Mouse (Mus musculus) macrophage (primary cell): Measurements from ENCODE around the gene Epha4. TPM values are rescaled to one million over a fixed set of nuclear protein-coding genes. Genes with fewer than 3 reads are reported as not detected.

ENCODE experiments used
- H3K27ac ChIP-seq: fragments of 350-480 bp; formaldehyde crosslinking; 2 replicates; pipeline ENCODE4 v1.9.0; 2021
- H3K36me3 ChIP-seq: fragments of 350-480 bp; formaldehyde crosslinking; 2 replicates; pipeline ENCODE4 v1.9.0; 2021; ENCODE audit errors: inconsistent target
- H3K4me3 ChIP-seq: fragments of 350-480 bp; formaldehyde crosslinking; 2 replicates; pipeline ENCODE4 v1.9.0; 2021; ENCODE audit errors: inconsistent target
- H3K79me2 ChIP-seq: fragments of 350-480 bp; formaldehyde crosslinking; 2 replicates; pipeline ENCODE4 v1.9.0; 2021; ENCODE audit errors: inconsistent target
- WGBS: methylation state at CpG from one replicate; pipeline ENCODE4 v1.1.7; 2026; ENCODE audit warnings: inconsistent platforms; ENCODE audit not compliant: missing documents; 5-methylcytosine and 5-hydroxymethylcytosine counted together
- polyA plus RNA-seq: library from polyadenylated mRNA; stranded (reverse); fragments of 250-400 nt; gene quantifications from 3 replicates; pipeline ENCODE4 v1.2.4, GENCODE M21; 2018; ENCODE audit warnings: inconsistent platforms

Gene Epha4
- polyA plus RNA-seq, 1 experiment from 2014 or later = not detected

DNA sequence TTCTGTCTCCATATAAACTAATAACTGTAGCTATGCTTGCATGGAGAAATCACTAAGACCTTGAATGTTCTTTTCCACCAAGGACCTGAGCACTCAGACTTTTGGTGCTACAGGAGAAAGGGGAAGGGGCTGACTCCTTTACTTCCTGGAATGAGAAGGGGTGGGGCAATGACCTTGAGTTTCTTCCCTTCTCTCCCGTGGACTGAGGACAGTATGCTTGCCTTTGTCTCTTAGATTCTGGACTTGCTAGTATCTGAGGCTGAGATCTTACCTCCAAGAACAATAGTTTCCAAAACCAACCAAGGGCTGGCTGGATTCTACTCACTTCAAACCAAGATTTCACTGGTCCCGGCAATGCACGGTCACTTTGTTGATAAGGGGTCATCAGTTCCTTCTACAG lies 3.8 kb upstream of the Epha4 start:
- H3K4me3 ChIP-seq = no peak overlapping the region
- H3K27ac ChIP-seq = no peak overlapping the region
- H3K79me2 ChIP-seq = no peaks in the 10 kb centered on the region
- 61% methylated on average over 3 of the region's 3 CpGs for WGBS
- H3K36me3 ChIP-seq = no peaks in the 10 kb centered on the region

DNA sequence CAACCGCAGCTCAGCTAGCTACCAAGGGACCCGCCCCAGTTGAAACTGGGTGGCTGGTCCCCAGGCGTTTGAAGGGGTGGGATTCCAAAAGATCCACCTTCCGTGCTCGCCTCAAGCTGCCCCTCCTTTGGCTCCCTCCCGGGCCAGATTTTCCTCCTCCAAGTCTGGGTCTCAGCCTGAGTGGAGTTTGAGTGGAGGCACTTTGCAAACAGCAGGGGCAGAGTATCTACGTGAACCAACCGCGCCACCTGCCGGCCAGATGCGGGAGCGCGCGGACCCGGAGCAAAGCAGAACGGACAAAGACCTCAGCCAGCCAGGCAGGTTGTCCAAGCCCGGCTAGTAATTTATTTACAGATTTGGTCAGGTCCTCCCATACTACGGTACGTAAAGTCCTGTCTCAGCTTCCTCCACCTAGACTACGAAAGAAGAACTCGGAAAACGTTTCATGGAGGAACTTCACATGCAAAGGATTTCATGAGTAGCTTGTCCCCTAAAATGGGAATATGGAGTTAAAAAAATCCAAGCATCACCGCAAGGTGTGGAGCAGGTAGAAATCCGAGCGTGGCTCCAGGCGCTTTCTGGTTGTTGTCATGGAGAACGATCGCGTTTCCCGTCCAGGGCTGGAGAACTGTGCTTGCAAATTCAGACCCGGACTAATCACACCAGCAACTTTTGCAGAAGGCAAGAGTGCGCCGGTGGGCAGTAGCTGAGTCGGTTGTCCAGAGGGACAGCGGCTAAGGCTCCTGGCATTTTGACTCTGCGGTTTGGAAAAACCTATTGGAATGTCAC lies 1.5 kb upstream of the Epha4 start:
- Histone ChIP-seq H3K79me2 (no peaks in the 10 kb centered on the region), H3K36me3 (no peaks in the 10 kb centered on the region), H3K4me3 (no peak overlapping the region), H3K27ac (no peak overlapping the region)
- WGBS = 2% methylated on average over 36 of the region's 36 CpGs

DNA sequence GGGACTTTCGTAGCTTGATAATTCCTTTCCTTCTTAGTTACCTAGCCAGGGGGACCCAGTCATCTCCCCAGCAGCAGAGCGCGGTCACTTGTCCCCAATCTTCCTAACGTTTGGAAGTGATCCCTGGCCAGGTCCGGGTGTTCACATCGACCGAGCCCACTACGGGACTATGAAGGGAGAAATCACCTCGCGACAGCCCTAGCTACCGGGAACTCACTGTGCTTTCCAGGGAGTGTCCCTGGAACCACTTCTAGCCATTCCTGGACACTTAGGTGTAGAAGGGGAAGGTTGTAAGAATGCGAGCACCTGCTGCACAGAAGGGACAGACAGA lies 728 bp upstream of the Epha4 start:
- no peaks in the 10 kb centered on the region for H3K36me3 ChIP-seq
- no peak overlapping the region for H3K27ac ChIP-seq
- under 1% methylated on average over 12 of the region's 12 CpGs for WGBS
- no peaks in the 10 kb centered on the region for H3K79me2 ChIP-seq
- no peak overlapping the region for H3K4me3 ChIP-seq

DNA sequence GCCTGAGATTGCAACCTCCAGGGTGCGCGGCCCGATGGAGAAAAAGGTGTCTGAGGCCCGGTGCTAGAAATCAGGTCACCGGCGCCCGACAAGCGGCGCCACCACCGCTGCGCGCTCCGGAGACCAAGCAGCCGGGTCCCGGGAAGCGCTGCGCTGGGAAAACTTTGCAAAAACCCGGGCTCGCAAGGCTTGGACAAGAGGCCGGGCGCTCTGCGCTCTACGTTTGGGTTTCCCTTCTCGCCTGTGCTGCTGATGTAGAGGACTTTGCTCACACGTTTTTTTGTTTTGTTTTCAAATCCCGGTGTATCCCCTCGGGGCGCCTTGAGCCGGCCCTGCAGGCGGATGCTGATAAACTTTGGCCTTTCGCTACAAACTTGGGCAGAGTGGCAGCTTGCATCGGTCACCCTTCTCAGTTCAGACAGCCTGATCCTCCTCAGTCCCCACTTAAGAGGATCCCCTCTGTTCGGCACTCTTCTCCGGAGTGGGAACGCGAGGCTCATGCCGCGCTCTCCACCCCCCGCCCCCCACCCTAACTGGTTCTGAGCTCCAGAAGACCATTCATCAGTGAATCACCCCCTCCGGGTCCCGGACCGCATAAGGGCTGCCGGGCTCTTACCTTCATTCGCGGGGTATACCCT lies 444 bp downstream of the Epha4 start:
- 2% methylated on average over 44 of the region's 45 CpGs for WGBS

DNA sequence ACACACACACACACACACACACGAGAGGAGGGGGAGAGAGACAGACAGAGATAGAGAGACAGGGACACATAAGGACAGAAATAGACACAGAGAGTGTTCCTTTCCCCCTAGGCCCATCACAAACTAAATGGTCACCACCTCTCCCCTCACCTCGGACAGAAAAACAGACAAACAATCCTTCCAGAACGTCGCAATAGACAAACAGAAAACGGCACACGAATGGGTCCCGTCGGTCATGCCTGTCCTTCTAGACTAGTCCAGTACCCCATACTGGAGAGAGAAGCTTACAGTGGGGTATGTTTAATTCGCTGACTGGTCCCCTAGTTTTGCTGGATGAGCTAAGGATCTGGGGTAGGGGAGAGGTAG lies 946 bp downstream of the Epha4 start:
- WGBS = 9% methylated on average over 9 of the region's 9 CpGs
- H3K4me3 ChIP-seq = no peak overlapping the region
- no peaks in the 10 kb centered on the region for H3K36me3 ChIP-seq
- no peaks in the 10 kb centered on the region for H3K79me2 ChIP-seq
- H3K27ac ChIP-seq = no peak overlapping the region

More for the DNA sequence above, 444 bp downstream of the Epha4 start:
- no peak overlapping the region for H3K27ac ChIP-seq
- no peaks in the 10 kb centered on the region for H3K79me2 ChIP-seq
- peak overlapping the region; percentile 16; the same call in 1 of the 2 replicates for H3K4me3 ChIP-seq
- H3K36me3 ChIP-seq = no peaks in the 10 kb centered on the region

DNA sequence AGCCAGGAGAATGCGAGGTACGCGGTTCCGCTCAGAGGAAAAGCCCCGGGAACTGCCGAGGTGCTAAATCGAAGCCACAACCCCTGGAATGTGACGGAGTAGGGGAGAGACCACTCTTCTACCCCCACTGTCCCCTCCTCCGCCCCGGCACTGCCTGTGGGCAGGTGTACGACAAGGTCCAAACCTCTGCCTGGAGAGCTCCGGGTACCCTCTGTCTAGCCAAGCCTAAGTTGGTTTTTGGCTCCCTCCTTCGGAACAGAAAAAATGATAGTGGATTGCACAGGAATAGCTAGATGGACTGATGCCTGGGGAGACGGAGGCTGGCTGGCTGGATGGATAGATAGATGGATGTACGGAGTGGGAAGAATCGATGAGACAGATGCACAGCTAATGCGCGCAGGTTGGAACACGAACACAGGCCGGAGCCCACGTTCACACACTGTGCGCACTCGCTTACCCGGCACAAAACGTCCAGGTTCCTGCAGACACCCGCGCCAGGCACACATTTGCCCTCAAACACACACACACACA lies 1.4 kb downstream of the Epha4 start:
- H3K4me3 ChIP-seq = no peak overlapping the region
- H3K79me2 ChIP-seq = no peaks in the 10 kb centered on the region
- 10% methylated on average over 27 of the region's 27 CpGs for WGBS
- no peaks in the 10 kb centered on the region for H3K36me3 ChIP-seq
- no peak overlapping the region for H3K27ac ChIP-seq

DNA sequence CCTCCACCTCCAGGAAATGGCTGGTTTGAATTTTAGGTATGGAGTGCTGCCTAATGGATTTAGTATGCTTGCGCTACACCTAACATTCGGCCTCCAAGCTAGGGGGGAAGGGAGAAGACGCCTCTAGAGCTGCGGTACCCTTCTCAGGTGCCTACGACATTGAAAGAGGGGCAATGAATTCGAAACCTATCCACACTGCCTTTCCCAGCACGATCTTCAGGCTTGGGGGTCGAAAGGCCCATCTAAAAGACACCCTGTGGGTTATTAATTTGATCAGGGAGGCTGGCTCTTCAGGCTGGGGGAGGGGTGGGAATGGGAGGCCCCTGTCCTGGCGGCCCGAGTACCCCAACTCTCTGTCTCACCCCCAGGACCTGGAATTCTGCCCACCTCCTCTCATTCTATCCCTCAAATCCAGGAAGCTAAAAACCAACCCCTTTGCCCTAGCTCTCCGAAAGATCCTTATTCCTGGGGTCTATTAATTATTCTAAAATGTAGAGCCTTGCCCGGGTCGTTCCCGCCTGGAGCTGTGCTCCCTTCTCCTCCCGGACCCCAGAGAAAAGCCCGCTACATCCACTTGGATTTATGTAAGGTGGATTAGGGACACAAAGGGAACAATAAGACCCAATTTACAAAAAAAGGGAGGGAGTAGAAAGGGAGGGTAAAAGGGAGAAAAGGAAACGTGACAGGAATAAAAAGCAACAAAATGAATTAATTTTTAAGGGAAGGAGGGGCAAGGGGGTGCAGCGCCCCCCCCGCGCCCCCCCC lies 2.3 kb downstream of the Epha4 start:
- no peaks in the 10 kb centered on the region for H3K79me2 ChIP-seq
- H3K4me3 ChIP-seq = no peak overlapping the region
- 50% methylated on average over 17 of the region's 20 CpGs for WGBS
- H3K36me3 ChIP-seq = no peaks in the 10 kb centered on the region
- no peak overlapping the region for H3K27ac ChIP-seq

DNA sequence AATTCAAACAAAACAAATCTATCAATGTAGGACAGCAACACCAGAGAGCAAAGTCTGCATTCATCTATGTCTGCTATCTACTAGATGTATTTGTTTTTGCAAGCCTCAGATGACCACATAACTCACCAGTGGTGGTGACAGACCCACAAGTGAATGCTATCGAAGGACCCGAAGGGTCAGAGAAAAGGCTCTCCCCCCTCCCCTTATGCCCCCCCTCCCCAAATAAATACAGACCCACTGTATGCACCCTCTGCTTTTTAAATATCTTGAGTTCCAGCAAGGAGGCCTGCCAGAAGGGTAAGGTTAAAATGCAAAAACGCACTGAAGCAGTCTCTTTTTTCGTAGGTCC lies 2.9 kb downstream of the Epha4 start:
- no peaks in the 10 kb centered on the region for H3K79me2 ChIP-seq
- no peaks in the 10 kb centered on the region for H3K36me3 ChIP-seq
- no peak overlapping the region for H3K4me3 ChIP-seq
- 79% methylated on average over 4 of the region's 4 CpGs for WGBS
- no peak overlapping the region for H3K27ac ChIP-seq

DNA sequence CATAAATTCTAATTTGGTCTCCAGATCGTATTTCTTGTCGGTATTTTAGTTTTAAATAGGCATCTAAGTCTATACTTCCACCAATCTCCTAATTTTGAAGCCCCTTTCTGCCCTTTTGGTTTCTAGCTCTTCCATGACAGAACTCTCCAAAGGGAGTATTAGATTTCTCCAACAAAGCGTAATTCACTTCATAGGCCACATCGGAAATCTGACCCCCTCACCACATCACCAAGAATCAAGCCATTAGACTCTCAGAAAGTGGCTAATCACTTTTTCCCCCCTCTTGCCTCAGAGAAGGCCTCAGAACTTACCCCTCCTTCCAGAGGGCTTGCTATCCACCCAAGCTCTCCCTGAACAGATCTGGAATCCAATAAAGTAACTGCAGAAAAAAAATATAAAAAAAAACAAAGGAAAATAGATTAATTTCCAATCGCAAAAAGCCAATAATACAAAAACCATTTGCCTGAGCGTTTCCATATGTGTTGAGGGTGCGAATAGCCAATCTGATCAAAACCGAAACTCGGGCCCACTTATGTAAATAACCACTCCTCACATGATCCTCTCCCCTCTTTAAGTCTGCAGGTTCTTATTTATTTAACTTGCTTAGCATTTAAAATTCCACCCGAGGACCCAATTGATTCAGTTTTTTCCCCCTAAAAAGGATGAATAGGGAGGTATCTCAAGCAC lies 3.4 kb downstream of the Epha4 start:
- WGBS = 92% methylated on average over 10 of the region's 10 CpGs
- H3K27ac ChIP-seq = no peak overlapping the region
- H3K79me2 ChIP-seq = no peaks in the 10 kb centered on the region
- H3K36me3 ChIP-seq = no peaks in the 10 kb centered on the region
- no peak overlapping the region for H3K4me3 ChIP-seq

DNA sequence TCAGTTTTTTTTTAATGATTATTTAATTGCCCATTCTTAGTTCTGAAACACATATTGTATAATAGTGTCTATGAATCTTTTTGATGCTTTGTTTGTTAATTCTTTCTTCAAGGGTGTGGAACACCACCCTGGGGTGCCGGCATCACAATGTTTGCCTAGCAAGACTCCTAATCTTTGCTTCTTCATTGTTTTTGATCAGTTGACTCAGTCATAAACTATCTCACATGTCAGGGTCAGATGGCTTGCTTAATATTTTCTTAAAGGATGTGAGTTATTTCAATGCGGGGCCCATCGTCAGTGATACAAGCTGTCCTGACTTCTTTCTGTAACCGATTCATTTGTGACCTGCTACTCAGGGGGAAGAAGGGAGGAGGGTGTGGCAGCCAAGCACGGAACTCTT lies 4.3 kb downstream of the Epha4 start:
- H3K4me3 ChIP-seq = no peak overlapping the region
- H3K79me2 ChIP-seq = no peaks in the 10 kb centered on the region
- H3K36me3 ChIP-seq = no peaks in the 10 kb centered on the region
- WGBS = 83% methylated on average over 5 of the region's 5 CpGs
- H3K27ac ChIP-seq = no peak overlapping the region

DNA sequence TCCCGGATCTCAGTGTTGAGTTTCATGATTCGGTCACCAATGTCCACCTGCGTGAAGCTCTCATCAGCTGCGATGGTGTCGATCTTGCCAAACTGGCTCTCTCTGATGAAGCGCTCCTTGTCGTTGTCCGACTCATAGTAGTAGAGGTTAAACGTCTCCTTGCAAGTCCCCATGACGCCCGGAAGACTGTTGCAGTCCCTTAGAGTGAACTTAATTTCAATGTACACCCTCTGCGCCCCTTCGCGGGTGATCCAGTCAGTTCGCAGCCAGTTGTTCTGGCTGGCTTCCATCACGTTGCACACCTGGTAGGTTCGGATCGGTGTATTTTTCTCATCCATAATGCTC lies 8.1 kb downstream of the Epha4 start:
- 95% methylated on average over 18 of the region's 18 CpGs for WGBS
- Histone ChIP-seq H3K79me2 (no peaks in the 10 kb centered on the region), H3K4me3 (no peak overlapping the region), H3K36me3 (no peaks in the 10 kb centered on the region), H3K27ac (no peak overlapping the region)

DNA sequence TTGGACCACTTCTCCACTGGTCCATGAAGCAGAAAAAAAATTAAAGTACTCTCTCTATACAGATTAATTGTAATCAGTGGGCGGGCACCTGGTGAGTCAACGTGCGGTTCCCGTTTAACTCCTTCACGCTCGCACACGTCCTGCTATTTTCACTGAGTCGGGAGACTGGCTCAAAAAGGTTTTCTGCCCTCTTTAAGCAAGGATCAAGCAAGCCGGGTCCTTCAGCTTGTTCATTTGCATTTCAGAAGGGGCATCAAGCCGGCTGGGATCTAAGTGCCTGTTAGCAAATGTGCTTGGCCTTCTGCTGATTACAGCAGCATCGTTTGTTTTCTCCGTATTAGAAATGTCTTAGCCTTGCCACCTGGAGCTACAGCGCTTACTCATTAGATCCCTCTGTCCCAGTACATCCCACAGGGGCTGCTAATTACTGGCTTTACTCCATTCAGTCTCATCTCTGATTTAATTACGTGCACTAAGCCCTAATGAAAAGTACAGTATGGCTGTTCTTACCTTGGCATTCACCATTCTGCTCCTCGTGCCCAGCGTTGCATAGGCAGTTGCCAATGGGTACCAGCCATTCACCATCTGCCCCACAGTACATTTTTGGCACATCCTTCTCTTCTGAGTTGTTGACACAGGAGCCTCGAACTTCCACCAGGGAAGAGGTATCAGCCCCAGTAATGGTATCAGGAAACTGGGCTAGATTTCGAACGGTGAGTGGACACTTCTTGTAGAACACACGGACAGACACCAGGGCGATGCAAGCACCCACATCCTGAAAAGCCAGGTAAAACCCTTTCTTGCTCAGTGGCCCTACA lies 8.6 kb downstream of the Epha4 start:
- no peaks in the 10 kb centered on the region for H3K36me3 ChIP-seq
- no peak overlapping the region for H3K27ac ChIP-seq
- no peak overlapping the region for H3K4me3 ChIP-seq
- WGBS = 91% methylated on average over 18 of the region's 21 CpGs
- H3K79me2 ChIP-seq = no peaks in the 10 kb centered on the region

DNA sequence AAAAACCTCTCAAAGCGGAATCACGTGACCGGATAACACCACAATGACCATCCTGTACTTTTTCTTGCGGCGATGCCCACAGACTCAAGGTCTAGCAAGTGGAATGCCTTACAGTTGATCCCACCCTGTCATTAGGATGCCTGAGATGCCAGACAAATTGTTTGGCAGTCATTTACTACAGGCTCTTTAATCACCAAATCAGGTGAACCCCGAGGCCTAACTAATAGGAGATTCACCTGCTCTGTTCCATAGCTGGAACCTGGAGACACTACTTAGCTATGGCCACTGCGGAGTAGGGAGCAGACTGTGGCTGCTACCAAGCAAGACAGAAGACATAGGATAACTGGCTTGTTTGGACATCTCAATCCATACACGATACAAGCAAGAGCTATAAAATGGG lies 9.6 kb downstream of the Epha4 start:
- 88% methylated on average over 8 of the region's 8 CpGs for WGBS
- Histone ChIP-seq H3K4me3 (no peak overlapping the region), H3K27ac (no peak overlapping the region), H3K36me3 (no peaks in the 10 kb centered on the region), H3K79me2 (no peaks in the 10 kb centered on the region)

DNA sequence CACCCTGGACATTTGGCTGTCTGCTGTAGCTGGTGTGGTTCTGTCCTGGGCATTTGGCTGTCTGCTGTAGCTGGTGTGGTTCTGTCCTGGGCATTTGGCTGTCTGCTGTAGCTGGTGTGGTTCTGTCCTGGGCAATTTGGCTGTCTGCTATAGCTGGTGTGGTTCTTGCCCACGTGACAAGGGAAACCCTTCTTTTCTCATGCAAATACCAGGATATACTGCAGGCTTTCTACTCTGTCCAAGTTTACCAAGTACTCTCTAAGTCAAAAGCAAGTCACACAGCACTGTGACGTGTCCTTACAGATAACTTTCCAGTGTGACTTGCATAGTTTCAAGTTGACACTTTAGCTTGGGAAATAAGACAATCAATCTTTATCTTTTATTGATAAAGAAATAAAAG lies 10.1 kb downstream of the Epha4 start:
- no peak overlapping the region for H3K27ac ChIP-seq
- WGBS = 79% methylated on average over 2 of the region's 2 CpGs
- H3K4me3 ChIP-seq = no peak overlapping the region
- no peaks in the 10 kb centered on the region for H3K79me2 ChIP-seq
- no peaks in the 10 kb centered on the region for H3K36me3 ChIP-seq
